Mouse (Mus musculus): ENCODE data around the gene Nab1.
"Not testable (repeated sequence)": the region's sequence is repeated elsewhere in the genome, so short reads cannot be mapped to it uniquely, and the experiment has no call there.

Nab1 gene

DNA sequence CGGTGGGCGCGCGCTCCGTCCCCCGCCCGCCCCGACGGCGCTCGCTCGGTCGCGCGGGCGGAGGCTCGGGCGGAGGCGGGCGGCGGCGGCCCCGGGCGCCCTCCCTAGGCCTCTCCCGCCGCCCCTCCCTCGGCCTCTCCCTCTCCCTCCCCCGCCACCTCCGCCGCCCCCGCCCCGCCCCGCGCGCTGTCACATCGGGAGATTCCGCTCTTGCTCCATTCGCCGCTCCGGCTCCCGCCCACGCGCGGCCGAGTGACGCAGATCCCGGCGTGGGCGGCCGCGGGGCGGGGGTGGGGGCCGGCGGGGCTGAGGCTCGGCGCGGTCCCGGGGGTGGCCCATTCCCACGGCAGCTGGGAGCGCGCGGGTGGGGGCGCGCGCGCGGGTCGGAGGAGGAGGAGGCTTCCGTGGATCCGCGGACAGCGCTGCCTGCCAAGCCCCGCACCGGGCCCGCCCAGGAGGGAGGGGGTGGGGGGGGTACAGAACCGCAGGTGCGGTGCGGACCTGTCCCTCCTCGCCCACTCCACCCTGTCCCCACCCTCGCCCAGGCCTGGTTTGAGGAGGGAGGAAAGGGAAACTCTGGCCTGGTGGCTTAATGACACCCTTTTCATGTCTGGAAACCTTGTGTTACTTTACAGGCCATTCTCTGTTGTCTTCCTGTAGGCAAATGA is at the start of gene Nab1:
Gene Nab1 (minus strand): TSS at position 366 of the 668 bp plus-strand sequence.
- peak; percentile 93 for DNase-seq (ENCODE audit: low read depth)

DNA sequence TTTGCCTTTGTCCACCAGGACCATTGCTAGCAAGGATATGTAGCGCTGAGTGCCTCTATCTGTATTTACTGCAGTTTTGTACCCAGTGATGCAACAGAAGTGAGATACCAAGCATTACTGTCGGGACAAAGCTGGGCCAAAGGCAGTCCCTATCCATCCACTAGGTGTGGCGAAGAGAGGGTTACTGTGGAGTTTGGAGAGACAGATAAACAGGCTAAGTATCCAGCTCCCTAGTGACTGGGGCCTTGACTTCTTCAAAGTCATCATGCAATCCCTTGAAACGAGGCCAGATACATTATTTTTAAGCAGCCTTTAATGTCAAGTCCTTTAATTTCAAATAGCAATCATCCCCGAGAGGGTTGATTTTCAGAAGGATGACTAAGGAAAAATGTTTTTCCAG is 47.0 kb upstream of the Nab1 start:
- no peak for DNase-seq (ENCODE audit: low read depth)

DNA sequence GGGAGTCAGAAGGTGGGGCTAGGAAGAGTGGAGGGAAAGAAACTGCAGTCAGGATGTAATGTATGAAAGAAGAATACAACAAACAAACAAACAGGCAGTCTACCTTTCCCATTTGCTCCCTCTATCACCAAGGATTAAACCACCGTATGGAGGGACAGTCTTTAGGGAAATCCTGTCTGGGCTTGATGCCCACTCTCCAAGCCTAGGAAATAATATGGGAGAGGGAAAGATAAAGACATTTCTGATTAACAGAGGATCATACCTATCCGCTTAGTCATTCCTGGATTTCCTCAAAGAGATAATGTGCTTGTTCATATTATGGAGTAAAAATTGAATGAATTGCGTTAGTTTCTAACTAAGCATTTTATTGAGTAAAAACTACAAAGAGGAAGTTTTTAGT is 46.3 kb upstream of the Nab1 start:
- DNase-seq (ENCODE audit: low read depth), result no peak

DNA sequence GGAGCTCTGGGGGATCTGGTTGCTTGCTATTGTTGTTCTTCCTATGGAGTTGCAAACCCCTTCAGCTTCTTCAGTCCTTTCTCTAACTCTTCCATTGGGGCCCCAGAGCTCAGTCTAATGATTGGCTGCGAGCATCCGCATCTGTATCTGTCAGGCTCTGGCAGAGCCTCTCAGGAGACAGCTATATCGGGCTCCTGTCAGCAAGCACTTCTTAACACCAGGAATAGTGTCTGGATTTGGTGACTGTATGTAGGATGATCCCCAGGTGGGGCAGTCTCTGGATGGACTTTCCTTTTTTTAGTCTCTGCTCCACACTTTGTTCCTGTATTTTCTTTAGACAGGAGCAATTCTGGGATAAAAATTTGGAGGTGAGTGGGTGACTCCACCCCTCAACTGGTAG is 39.6 kb upstream of the Nab1 start:
- not testable (repeated sequence) for DNase-seq (ENCODE audit: low read depth)

DNA sequence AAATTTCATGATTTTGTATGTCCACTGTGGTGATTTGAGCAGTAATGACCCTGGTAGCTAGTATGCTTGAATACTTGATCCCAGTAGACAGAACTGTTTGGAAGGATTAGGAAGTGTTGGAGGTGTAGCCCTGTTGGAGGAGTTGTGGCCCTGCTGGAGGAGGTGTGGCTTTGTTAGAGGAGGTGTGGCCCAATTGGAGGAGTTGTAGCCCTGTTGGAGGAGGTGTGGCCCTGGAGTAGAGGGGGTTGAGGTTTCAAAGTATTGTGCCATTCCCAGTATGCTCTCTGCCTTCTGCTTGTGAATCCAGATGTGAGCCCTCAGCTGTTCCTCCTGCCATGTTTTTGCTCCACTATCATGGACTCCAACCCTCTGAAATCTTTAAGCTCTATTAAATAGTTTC is 29.5 kb upstream of the Nab1 start:
- DNase-seq (ENCODE audit: low read depth), result no peak

DNA sequence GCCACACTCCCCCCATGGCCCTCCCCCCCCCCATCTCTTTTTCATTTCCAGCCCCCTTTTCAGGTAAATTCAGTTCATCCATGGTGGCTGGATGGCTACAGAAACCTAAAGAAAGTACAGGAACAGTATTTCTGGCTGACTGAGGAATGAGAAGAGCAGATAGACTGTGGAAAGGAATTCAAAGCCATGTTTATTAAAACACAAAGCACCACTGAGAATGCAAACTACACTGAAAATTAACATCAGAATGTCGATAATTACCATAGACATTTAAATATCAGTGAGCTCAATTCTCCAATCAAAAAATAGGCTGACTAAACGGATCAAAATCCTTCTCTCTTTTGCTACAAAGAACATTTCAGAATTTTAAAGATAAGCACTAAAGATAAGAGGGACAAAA is 27.2 kb upstream of the Nab1 start:
- no peak for DNase-seq (ENCODE audit: low read depth)

DNA sequence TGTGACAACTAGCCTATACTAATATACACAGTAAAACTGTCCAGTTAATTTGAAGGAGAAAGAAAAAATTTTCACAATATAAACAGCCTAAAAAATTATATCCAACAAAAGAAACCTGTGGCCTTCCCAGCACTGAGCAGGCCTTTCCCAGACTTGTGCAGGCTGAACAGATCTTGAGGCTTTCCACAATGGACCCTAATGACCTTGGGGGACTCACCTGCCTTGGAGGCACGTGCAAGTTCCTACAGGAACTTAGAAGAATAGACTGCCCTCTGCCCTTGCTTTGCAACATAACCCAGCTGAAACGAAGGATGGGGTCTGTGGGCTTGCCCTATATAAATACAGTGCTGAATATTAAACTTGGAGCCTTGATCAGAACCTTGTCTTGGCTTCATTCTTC is 26.8 kb upstream of the Nab1 start:
- no peak for DNase-seq (ENCODE audit: low read depth)

DNA sequence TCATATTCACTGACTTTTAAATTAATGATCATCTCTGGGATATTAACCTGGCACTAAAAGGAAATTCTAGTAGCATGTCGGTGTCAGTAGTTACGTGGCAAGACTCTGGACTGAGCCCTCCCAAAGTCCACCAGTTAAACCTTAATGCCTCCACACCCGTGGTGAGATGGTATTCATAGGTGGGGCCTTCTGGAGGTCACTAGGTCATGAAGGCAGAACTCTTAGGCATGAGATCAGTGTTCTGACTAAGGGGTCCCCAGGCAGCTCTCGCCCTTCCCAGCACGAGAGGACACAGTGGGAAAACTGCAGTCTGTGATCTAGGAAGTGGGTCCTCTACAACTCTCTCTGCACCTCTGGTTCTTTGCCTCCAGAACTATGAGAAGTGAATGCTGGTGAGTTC is 24.2 kb upstream of the Nab1 start:
- no peak for DNase-seq (ENCODE audit: low read depth)

DNA sequence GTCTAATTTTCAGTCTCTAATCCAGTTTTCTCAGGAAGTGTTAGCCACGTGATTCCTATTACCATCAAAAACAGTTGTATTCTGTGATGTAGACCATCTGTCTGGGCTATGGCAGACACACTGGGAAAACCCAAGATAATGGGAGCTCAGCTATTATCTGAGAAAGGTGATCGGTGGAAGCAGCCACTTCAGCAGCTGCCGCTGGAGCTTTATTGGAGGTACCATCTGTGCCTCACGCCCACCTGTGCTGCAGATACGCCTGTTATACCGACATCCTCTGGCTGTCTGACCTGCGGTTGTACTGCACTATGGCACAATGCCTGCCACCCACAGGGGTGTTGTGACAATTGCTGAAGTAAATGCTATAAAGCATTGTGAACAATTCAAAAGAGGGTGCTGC is 23.7 kb upstream of the Nab1 start:
- no peak for DNase-seq (ENCODE audit: low read depth)

DNA sequence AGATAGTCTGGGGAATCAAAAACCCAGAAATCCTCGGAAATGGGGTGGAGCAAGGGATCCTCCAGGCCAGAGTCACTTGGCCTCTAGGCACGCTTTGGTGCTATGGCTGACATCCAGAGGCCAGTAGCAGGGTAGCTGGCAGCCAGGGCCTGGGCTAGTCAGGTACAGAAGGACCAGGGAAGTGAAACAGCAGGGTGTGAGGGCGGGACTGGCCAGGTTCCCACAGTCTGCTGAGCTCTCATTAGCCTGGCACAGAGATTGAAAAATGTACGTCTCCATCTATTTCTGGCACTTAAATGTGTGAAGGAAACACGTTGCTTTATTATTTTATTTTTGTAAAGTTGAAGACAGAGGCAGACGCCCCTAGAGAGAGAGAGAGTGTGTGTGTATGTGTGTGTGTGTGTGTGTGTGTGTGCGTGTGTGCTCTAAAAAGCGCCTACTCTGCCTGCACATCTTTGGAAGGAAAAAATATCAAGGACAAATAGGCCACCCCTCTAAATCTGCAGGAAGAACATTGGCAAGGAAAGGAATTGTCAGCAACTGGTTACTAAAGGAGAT is 21.0 kb upstream of the Nab1 start:
- DNase-seq (ENCODE audit: low read depth), result no peak

DNA sequence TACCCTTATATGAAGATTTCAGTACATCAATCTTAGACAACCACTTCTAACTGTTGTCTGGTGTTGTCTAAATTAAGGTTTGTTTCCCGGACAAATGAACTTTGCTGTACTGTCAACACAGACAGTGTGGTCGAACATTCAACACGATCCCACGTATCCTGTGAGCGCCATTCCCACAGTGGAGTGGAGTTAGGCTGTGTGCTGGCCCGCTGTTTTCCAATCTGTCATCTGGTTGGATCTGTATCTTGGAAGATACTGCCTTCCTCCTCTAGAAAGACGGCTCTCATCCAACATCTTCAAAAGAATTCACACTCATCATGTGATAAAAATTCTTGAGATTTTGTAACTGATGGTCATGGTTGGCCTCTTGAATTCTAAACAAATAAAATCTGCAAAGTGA is 19.7 kb upstream of the Nab1 start:
- DNase-seq (ENCODE audit: low read depth), result no peak

DNA sequence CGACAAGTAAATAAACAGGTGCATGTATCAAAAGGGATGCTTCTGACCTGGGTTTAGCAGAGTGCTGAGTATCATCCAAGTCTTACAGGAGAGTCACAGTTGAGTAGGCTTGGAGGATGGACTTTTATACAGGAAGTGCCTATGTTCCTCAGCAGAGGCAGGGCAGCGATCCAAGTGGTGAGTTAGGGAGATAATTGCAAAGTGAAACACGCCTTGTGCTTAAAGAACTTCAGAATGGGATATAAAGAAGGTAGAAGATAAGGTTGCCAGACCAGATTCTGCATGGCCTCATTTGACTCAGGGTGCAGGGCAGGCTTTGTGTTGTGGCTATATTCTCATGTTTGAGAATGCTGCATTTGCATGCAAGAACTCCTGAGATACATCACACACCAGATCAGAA is 14.8 kb upstream of the Nab1 start:
- DNase-seq (ENCODE audit: low read depth), result no peak

DNA sequence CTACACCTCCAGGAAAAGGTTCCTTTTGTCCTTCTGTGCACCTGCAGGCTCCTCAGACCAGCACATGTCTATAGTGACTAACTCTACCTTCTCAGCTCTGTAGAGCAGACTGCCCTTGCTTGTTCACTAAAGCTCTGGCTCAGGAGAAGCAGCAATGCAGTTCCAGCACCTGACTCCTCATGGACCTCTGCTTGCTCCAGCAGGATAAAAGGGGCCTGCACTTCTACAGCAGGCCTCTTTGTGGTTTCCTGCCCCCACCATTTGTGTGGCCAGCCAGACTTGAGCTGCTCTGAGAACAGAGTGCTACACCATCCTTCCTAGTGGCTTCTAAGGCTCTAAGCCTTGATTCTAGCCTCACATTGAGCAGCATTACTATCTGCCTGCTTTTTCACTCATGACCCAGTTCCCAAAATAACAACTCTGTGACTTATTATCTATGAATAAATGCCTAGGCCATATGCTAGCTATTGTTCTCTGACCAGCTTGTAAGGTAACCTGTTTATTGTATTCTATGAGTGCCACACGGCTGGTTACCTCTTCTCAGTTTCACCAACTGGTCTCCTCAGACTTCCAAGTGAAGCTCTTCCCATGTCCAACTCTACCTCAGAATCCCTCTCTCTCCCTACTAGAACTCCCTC is 11.4 kb upstream of the Nab1 start:
- no peak for DNase-seq (ENCODE audit: low read depth)

DNA sequence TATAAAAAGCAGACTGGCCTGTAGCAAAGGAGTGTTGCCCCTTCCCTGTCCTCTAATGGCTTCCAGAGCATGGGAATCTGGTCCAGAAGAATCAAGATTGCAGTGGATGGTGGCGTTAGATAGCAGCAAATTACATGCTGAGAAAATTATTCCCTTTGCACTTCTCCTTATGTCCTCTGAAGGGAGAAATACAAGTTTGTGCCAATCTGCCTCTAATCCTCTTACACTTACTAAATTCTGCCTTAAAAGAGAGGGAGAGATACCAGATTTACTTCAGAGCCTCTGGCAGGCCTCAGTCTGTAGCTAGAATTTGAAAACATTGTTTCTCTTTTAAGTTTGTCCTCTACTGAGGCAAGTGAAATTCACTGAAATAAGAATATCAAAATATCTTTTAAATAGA is 5.7 kb upstream of the Nab1 start:
- no peak for DNase-seq (ENCODE audit: low read depth)

DNA sequence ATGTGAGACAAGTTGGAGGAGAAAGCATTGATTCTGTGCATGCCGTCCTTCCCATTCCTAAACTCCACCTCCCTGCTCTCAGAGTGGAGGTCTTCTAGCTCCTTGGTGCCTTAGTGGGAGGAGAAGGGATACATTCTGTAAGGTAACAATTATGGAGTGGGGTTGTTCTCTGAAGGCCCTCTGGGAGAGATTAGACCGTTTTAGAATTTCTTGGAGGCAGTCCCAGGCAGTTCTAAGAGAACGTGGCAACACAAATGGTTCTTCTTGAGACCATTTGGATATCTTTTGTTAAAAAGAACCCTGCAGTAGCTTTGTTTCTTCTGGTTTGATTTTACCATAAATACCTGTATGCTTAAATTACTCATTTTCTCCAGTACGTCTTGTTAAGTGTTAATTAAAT is 1.8 kb upstream of the Nab1 start:
- no peak for DNase-seq (ENCODE audit: low read depth)

DNA sequence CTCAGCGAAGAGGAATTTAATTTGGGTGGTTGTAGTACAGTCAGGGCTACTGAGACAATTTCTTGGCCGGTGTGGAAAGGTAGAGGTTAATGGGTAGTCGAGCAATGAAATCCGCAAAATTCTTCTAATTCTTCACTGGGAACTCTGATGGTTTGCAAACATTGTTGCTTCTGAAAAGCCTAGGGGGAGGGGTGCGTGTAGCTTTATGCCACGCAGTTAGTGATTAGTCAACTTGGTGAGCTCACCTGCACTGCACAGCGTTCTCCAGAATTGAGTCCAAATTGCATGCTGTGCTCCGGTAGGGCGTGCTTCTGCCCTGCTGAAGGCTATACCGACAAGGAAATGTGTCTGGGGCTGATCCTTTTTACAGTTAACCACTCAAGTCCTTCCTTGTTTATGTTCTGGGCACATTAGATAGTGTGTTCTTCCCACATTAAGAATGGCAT is 1.2 kb upstream of the Nab1 start:
- peak; percentile 66 for DNase-seq (ENCODE audit: low read depth)

DNA sequence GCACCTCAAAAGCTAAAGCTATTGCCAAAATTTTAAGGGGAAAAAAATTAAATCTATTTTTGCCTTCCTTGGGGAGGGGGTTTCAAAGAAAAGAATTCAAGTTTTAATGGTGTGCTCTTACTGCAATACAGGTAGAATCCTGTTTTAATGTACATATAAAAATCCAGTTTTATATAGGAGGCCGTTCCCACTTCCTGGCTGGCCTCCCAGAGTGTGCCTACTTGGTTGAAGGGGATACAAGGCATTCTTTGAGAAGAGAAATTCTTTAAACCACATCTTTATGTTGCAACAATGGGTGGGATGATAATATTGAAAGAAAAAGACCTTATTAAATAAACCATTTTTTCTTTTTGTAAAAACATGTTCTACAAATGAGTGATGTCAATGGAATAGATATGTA is 611 bp upstream of the Nab1 start:
- DNase-seq (ENCODE audit: low read depth), result no peak

DNA sequence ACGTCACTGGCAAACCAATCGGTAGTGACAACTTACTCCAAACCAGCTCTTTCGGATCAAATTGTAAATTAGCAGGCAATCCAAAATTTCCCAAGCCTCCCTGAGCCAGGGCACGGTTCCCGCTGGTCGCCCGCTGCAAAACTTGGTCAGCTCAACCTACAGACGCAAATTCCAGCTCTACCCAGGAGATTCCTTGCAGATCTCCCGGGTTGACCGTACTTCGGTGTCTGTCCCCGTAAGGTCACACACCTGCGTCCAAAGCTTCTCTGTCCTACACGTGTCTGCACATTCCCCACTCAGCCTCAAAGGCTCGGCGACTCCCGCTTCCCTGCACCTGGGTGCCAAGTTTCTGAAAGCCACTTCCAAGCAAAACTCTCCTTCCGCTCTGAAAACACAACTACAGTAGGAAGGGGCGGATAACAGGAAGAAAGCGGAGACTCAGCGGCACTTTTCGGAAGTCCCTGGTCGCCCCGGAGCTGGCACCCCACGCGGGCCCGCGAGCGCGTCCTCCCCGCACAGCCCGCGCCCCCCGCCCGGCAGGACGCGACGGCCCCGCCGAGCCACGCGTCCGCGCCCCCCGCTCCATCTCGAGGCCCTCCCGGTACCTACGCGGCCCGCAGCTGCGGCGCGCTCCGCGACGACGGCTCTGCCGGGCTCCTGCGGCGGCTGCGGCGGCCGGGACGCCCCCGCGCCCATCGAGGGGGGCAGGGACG is 722 bp downstream of the Nab1 start:
- peak; percentile 78 for DNase-seq (ENCODE audit: low read depth)

DNA sequence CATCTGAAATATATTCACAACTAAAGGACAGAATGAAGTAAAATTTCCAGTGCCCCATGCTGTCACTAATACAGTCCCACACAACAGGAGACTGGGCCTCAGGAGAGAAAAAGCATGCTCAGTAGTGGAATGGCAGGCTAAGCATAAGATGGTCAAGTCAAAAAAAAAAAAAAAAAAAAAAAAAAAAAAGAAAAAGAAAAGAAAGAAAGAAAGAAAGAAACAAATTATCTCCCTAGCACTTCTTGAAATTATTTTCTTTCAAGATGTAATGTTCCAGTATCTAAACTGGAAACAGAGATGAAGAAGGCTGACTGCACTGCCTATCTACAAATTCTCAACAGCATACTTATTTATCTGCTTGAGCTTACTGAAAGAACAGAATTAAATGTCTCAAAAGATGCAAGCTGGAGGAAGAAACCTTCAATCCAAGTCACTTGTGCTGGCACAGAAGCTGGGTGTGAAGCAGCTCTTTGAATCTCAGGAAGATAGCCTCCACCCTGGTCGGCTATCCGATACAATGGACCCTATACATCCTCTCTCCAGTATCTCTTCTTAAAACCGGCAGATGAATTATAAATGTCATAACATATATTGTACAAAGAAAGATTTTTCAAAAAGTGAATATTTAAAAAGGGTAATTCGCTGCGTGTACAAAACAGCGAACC is 1.6 kb downstream of the Nab1 start:
- peak; percentile 53 for DNase-seq (ENCODE audit: low read depth)

DNA sequence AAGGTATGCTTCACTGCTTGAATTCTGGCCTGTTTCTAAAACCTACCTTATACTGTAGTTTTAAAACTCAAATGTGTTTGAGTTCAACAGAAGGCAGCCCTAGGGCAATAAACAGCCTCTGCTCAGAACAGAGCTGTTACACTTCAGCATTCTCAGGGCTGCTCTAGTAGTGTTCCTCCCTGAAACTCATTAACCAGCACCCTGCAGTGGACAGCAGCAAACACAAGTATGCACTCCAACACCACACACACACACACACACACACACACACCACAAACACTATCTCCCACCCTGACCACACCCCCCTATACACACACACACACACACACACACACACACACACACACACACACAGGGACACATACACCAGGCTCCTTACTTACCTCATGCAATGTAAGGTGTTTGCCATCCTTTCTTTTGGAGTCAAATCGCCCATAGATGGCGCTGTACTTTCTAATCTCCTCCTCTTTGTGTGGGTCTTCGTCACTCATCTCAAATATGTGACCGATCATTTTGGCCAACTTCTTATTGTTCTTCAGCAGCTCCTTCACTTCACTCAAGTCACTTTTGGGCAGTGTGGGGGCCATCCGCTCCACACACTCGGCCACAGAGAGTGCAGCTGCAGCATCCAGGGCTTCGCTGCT is 10.8 kb downstream of the Nab1 start:
- DNase-seq (ENCODE audit: low read depth), result peak; percentile 73

DNA sequence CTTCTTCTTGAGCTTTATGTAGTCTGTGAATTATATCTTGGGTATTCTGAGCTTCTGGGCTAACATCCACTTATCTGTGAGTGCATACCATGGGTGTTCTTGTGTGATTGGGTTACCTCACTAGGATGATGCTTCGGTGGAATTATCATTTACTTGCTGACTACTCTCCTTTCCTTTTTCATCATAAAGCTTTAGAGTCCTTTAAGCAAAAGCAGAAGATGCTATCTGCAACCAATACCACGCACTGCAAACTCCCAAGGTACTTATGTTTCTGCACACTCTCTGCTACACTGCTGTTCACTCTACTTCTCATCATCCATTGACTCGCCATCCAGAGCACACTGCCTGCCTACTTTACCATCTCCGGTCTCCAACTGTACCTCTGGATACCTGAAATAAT is 15.5 kb downstream of the Nab1 start:
- no peak for DNase-seq (ENCODE audit: low read depth)

DNA sequence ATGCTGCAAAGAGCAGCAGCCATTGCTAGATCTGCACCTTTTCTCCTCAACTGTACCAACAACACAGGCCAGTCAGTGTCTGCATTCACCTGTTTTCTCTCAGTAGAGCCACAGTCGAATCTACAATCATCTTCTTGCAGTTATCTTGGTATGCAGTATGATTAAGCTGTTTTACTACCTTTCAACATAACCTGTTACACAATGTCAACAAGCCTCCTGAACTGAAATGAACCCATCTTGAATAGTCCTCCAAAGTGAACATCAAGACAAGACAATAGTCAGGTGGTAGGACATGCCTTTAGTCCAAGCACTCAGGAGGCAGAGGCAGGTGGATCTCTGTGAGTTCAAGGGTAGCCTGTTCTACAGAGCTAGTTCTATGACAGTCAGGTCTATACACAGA is 26.2 kb downstream of the Nab1 start:
- DNase-seq (ENCODE audit: low read depth), result no peak

Data from induced T-regulatory cell, adult 2 months (primary cell).